Mouse (Mus musculus) limb, embryonic 11.5 days (tissue): ENCODE results near the gene Hoxb5. TPM values are rescaled to one million over a fixed set of nuclear protein-coding genes. Genes with fewer than 3 reads are reported as not detected.
A peak's percentile ranks its signal among the peaks of the same experiment; 100 is the strongest.

Experiments
- ATAC-seq: fragments of 200-750 bp; cut with Nextera tagmentation; 2 replicates; pipeline ENCODE4 v1.8.0; 2017; ENCODE audit warnings: low read depth; ENCODE audit not compliant: insufficient number of reproducible peaks, low FRiP score, low TSS enrichment
- DNase-seq: peaks from one replicate; pipeline ENCODE4 v3.0.0-alpha.2; 2015; ENCODE audit warnings: low spot score
- H3K27ac ChIP-seq: fragments of 300-500 bp; sonication (generic); replicated peaks from 2 replicates; pipeline ENCODE4 v1.5.1; 2014; ENCODE audit warnings: low read depth, mild to moderate bottlenecking, low read length
- H3K27me3 ChIP-seq: fragments of 300-500 bp; sonication (generic); 2 replicates; pipeline ENCODE4 v1.6.1; 2014; ENCODE audit warnings: mild to moderate bottlenecking, low read length, mixed read lengths; ENCODE audit not compliant: control insufficient read depth, insufficient read depth
- H3K36me3 ChIP-seq: fragments of 300-500 bp; sonication (generic); 2 replicates; pipeline ENCODE4 v1.6.1; 2014; ENCODE audit warnings: mild to moderate bottlenecking, low read length, moderate library complexity, mixed read lengths; ENCODE audit not compliant: control insufficient read depth, insufficient read depth
- H3K4me1 ChIP-seq: fragments of 300-500 bp; sonication (generic); 2 replicates; pipeline ENCODE4 v1.6.1; 2014; ENCODE audit warnings: low read length, mixed read lengths; ENCODE audit not compliant: control insufficient read depth, insufficient read depth
- H3K4me2 ChIP-seq: fragments of 300-500 bp; sonication (generic); 2 replicates; pipeline ENCODE4 v1.6.1; 2014; ENCODE audit warnings: low read depth, mild to moderate bottlenecking, moderate library complexity; ENCODE audit not compliant: severe bottlenecking
- H3K4me3 ChIP-seq: fragments of 300-500 bp; sonication (generic); 2 replicates; pipeline ENCODE4 v1.5.1; 2014; ENCODE audit warnings: low read depth, low read length
- H3K9ac ChIP-seq: fragments of 300-500 bp; sonication (generic); 2 replicates; pipeline ENCODE4 v1.6.1; 2014; ENCODE audit warnings: mild to moderate bottlenecking, low read length
- H3K9me3 ChIP-seq: fragments of 300-500 bp; sonication (generic); 2 replicates; pipeline ENCODE4 v1.6.1; 2016; ENCODE audit warnings: low read length; ENCODE audit not compliant: control insufficient read depth
- whole genome bisulfite sequencing: fragments of 180-500 bp; shearing (Covaris S2); extraction: QIAGEN DNeasy Blood & Tissue Kit; methylation state at CpG from one replicate; pipeline ENCODE4 v1.1.7; 2014; 5-methylcytosine and 5-hydroxymethylcytosine counted together
- polyA plus RNA-seq: library from polyadenylated mRNA; unstranded; fragments of >200 nt; fragmentation: Nextera tagmentation; extraction: Ambion mirVana; gene quantifications from 2 replicates; pipeline ENCODE4 v1.2.1, GENCODE M21; 2014

Hoxb5 gene
- polyA plus RNA-seq, 1 experiment from 2014 or later, result 2.1 TPM

DNA sequence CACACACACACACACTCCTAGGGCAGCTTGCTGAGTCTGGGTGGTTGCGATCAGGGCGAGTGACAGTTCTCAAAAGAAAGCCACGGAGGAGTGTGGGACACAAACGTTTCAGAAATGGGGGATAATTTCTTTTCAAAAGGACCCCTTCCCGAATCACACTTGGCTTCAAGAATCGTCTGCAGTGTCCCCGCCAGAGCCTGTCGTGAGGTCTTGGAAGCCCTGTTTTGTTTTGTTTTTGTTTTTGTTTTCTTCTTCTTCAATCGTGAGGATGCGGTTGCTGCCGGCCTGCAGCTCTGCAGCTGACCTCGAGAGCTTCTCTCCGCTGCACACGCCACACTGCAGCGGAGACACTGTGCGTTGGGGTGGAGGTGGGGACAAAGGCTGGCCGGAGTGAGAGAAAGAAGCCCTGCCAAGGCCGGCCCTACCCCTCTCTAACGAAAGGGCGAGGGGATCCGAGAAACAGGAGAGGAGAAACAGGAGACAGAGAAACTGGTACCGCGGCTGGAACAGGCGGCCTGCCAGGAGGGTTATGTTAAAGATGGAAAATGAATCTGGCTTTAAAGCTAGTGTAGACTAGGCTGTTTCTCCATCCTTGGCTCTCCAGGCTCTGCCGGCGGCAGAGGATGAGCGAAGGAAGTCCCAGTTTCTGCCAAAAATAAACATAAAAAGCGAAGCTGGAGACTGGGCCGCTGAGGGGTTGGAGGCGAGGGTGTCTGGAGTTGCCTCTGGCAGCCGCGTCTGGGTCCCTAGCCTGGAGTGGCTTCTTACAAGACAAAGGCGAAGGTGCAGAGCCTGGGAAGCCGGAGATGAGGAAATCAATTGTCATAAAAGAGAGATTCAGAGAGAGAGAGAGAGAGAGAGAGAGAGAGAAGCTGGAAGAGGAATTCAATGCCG, 25.7 kb upstream of the Hoxb5 start:
- peaks cover 5% of the 10 kb centered on the region; the same call in 1 of the 2 replicates for H3K4me1 ChIP-seq
- no peaks in the 10 kb centered on the region for H3K36me3 ChIP-seq
- no peak overlapping the region for H3K27ac ChIP-seq
- DNase-seq, result no peak
- WGBS, result under 1% methylated on average over 35 of the region's 35 CpGs
- peaks cover 89% of the 10 kb centered on the region for H3K27me3 ChIP-seq
- ATAC-seq, result no peak
- H3K9me3 ChIP-seq, result no peaks in the 10 kb centered on the region
- no peak overlapping the region for H3K4me3 ChIP-seq
- no peak overlapping the region for H3K9ac ChIP-seq
- peak overlapping the region; percentile 19 for H3K4me2 ChIP-seq

- Histone ChIP-seq H3K27me3 (peaks cover 88% of the 10 kb centered on the region), H3K4me1 (peaks cover 8% of the 10 kb centered on the region; the same call in 1 of the 2 replicates), H3K9ac (no peak overlapping the region), H3K27ac (no peak overlapping the region), H3K4me3 (no peak overlapping the region), H3K9me3 (no peaks in the 10 kb centered on the region), H3K4me2 (no peak overlapping the region), H3K36me3 (no peaks in the 10 kb centered on the region)
- ATAC-seq (no peak), DNase-seq (no peak)
- 7% methylated on average over 14 of the region's 14 CpGs for WGBS
These were observed 24.8 kb upstream of the Hoxb5 start for GRCm38 (mm10) chr11:96278324-96278723.

GRCm38 (mm10) chr11:96278773-96279172, 24.4 kb upstream of the Hoxb5 start:
- Histone ChIP-seq H3K27ac (no peak overlapping the region), H3K4me1 (peaks cover 8% of the 10 kb centered on the region; the same call in 1 of the 2 replicates)

GRCm38 (mm10) chr11:96279421-96280233, 23.5 kb upstream of the Hoxb5 start:
- WGBS, result 2% methylated on average over 31 of the region's 31 CpGs
- no peaks in the 10 kb centered on the region for H3K9me3 ChIP-seq
- no peak overlapping the region for H3K27ac ChIP-seq
- ATAC-seq (no peak), DNase-seq (no peak)
- H3K4me3 ChIP-seq, result no peak overlapping the region
- peaks cover 12% of the 10 kb centered on the region; the same call in 1 of the 2 replicates for H3K4me1 ChIP-seq
- H3K4me2 ChIP-seq, result no peak overlapping the region
- peaks cover 85% of the 10 kb centered on the region for H3K27me3 ChIP-seq
- no peaks in the 10 kb centered on the region for H3K36me3 ChIP-seq
- H3K9ac ChIP-seq, result no peak overlapping the region

More at GRCm38 (mm10) chr11:96278773-96279172, 24.4 kb upstream of the Hoxb5 start:
- Histone ChIP-seq H3K27me3 (peaks cover 87% of the 10 kb centered on the region), H3K36me3 (no peaks in the 10 kb centered on the region), H3K9ac (no peak overlapping the region), H3K4me2 (no peak overlapping the region), H3K9me3 (no peaks in the 10 kb centered on the region), H3K4me3 (no peak overlapping the region)
- under 1% methylated on average over 9 of the region's 9 CpGs for WGBS
- DNase-seq (peak; percentile 96), ATAC-seq (no peak)

- no peak overlapping the region for H3K9ac ChIP-seq
- peaks cover 13% of the 10 kb centered on the region; the same call in 1 of the 2 replicates for H3K4me1 ChIP-seq
- H3K27ac ChIP-seq, result no peak overlapping the region
- ATAC-seq (no peak), DNase-seq (no peak)
- no peak overlapping the region for H3K4me3 ChIP-seq
- WGBS, result 7% methylated on average over 8 of the region's 8 CpGs
- peaks cover 79% of the 10 kb centered on the region for H3K27me3 ChIP-seq
- H3K4me2 ChIP-seq, result no peak overlapping the region
- no peaks in the 10 kb centered on the region for H3K9me3 ChIP-seq
- H3K36me3 ChIP-seq, result no peaks in the 10 kb centered on the region
These were observed 22.4 kb upstream of the Hoxb5 start for GRCm38 (mm10) chr11:96280399-96281378.

DNA sequence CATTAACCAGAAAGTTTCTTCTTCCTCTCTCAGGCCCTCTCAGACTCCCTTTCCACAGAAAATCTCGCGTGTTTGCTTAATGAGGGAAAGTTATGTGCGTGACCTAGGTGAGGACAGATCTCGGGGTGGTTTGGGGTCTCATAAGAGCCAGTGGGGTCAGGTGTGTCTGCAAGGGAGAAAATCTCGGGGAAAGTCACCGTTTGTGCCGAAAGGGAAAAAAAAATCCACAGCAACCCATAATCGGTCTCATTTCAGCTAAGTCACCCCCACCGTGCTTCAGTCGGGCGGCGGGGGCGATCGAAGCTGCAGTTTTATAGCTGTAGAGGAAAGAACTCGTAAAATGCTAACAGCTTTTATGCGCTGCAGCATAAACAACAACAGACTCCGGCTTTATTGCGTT, 21.7 kb upstream of the Hoxb5 start:
- no peak overlapping the region for H3K9ac ChIP-seq
- ATAC-seq (no peak), DNase-seq (peak; percentile 67)
- H3K27me3 ChIP-seq, result peaks cover 79% of the 10 kb centered on the region
- no peak overlapping the region for H3K27ac ChIP-seq
- H3K36me3 ChIP-seq, result no peaks in the 10 kb centered on the region
- WGBS, result under 1% methylated on average over 18 of the region's 18 CpGs
- no peak overlapping the region for H3K4me3 ChIP-seq
- H3K9me3 ChIP-seq, result no peaks in the 10 kb centered on the region
- no peak overlapping the region for H3K4me2 ChIP-seq
- peaks cover 15% of the 10 kb centered on the region; the same call in 1 of the 2 replicates for H3K4me1 ChIP-seq

DNA sequence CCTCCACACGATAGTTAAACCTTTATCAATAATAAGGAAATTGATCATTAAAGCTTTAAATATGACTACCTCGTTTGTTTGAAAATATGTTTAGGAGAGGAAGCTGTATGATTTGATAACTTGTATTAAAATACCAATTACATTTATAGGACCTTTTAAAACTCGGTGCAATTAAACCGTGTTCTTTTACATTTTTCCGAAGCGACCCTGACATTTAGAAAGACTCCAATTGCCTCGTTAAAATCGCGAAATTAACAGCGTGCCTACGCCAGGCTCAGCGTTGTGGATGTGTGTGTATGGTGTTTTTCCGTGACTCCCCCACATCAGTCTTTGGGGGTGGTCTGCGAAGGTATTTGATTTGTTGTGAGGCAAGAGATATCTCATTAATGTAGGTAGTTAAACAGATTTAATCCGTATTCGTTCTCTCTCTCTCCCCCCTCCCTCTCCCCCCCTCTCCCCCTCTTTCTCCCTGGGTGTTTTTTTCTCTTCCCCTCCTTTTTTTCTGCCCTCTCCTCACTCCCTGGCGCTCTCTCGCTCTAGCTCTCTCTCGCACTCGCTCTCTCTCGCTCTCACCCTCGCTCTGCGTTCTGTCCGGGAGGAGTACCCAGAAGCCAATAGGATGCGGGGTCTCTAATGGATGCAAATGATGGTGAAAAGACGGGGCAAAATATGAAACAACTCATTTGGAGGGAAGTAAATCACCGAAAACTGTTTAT, 21.1 kb upstream of the Hoxb5 start, which contains the start of gene Hoxb8:
Gene Hoxb8 (plus strand): TSS at position 51 of the 716 bp plus-strand sequence.
- DNase-seq (no peak), ATAC-seq (no peak)
- WGBS, result under 1% methylated on average over 27 of the region's 27 CpGs
- Histone ChIP-seq H3K27me3 (peaks cover 79% of the 10 kb centered on the region), H3K4me1 (peaks cover 15% of the 10 kb centered on the region; the same call in 1 of the 2 replicates), H3K4me2 (peak within 1 kb of the TSS; percentile 64), H3K9me3 (no peaks in the 10 kb centered on the region), H3K27ac (no peak within 1 kb of the TSS), H3K4me3 (peak within 1 kb of the TSS; percentile 18), H3K9ac (no peak within 1 kb of the TSS), H3K36me3 (no peaks in the 10 kb centered on the region)
